In genomic region chr6:94966962-94967361, GRCm38 (mm10) we compare ENCODE assay signal across 8 mouse cellular contexts.
A peak's percentile ranks its signal among the peaks of the same experiment; 100 is the strongest.
DNase-seq lines count a peak whose midpoint lies in the region; ATAC-seq and TF ChIP-seq lines count a peak whose summit lies in the region.

No protein-coding gene starts in this region.

- H3K36me3 ChIP-seq in forebrain, embryonic 11.5 days (ENCODE audit: control insufficient read depth, insufficient read depth, low read length): no peaks in the 10 kb centered on the region
- no peaks in the 10 kb centered on the region for H3K36me3 ChIP-seq in forebrain, embryonic 13.5 days (ENCODE audit: poor library complexity, severe bottlenecking)
- no peaks in the 10 kb centered on the region for H3K36me3 ChIP-seq in embryonic facial prominence, embryonic 10.5 days (replicated peaks)
- no peaks in the 10 kb centered on the region for H3K36me3 ChIP-seq in limb, embryonic 13.5 days

- DNase-seq in forebrain, embryonic 11.5 days (ENCODE audit: low spot score): peak; percentile 51
- peak; percentile 7 for DNase-seq in lung, adult 2 months
- no peak for DNase-seq in lung, postnatal 14 days
- DNase-seq in embryonic facial prominence, embryonic 10.5 days (ENCODE audit: low spot score): peak; percentile 18
- DNase-seq in spleen, postnatal 4 days (ENCODE audit: low spot score in 2 of 2): no peak
- no peak for DNase-seq in urinary bladder, postnatal 25 days (ENCODE audit: low spot score)

- no peak for ATAC-seq in forebrain, embryonic 11.5 days (replicated peaks; ENCODE audit: low FRiP score)
- no peak for ATAC-seq in forebrain, embryonic 13.5 days
- ATAC-seq in limb, embryonic 13.5 days (ENCODE audit: low FRiP score, low read depth): peak; percentile 11; the same call in 1 of the 2 replicates

- WGBS in forebrain, embryonic 11.5 days: 8% methylated on average over 3 of the region's 3 CpGs
- 3% methylated on average over 3 of the region's 3 CpGs for WGBS in forebrain, embryonic 13.5 days
- 3% methylated on average over 3 of the region's 3 CpGs for WGBS in lung, adult 2 months
- WGBS in embryonic facial prominence, embryonic 10.5 days: 16% methylated on average over 3 of the region's 3 CpGs
- 7% methylated on average over 3 of the region's 3 CpGs for WGBS in limb, embryonic 13.5 days

- H3K4me1 ChIP-seq in forebrain, embryonic 11.5 days (replicated peaks; ENCODE audit: control insufficient read depth, insufficient read depth, low read length): no peaks in the 10 kb centered on the region
- no peaks in the 10 kb centered on the region for H3K4me1 ChIP-seq in forebrain, embryonic 13.5 days
- no peaks in the 10 kb centered on the region for H3K4me1 ChIP-seq in lung, adult 2 months (ENCODE audit: control insufficient read depth, insufficient read depth, low read length)
- peaks cover 29% of the 10 kb centered on the region for H3K4me1 ChIP-seq in embryonic facial prominence, embryonic 10.5 days
- peaks cover 22% of the 10 kb centered on the region for H3K4me1 ChIP-seq in limb, embryonic 13.5 days

- H3K4me3 ChIP-seq in forebrain, embryonic 11.5 days (ENCODE audit: low read depth, low read length): no peak overlapping the region
- H3K4me3 ChIP-seq in forebrain, embryonic 13.5 days: no peak overlapping the region
- no peak overlapping the region for H3K4me3 ChIP-seq in lung, adult 2 months (replicated peaks; ENCODE audit: extremely low read depth, low read depth, low read length)
- no peak overlapping the region for H3K4me3 ChIP-seq in embryonic facial prominence, embryonic 10.5 days
- H3K4me3 ChIP-seq in limb, embryonic 13.5 days: no peak overlapping the region

- no peak overlapping the region for H3K9ac ChIP-seq in forebrain, embryonic 11.5 days (ENCODE audit: low read length)
- H3K9ac ChIP-seq in forebrain, embryonic 13.5 days: no peak overlapping the region
- no peak overlapping the region for H3K9ac ChIP-seq in limb, embryonic 13.5 days

- no peak for TF ChIP-seq CTCF in lung, adult 2 months (IDR thresholded peaks at IDR 0.05; ENCODE audit: insufficient read depth, low read length)

- no peak overlapping the region for H3K27ac ChIP-seq in forebrain, embryonic 11.5 days (ENCODE audit: low read depth, low read length)
- H3K27ac ChIP-seq in forebrain, embryonic 13.5 days: no peak overlapping the region
- H3K27ac ChIP-seq in embryonic facial prominence, embryonic 10.5 days (replicated peaks): peak overlapping the region; percentile 54; the same call in 1 of the 2 replicates
- no peak overlapping the region for H3K27ac ChIP-seq in limb, embryonic 13.5 days

- no peaks in the 10 kb centered on the region for H3K9me3 ChIP-seq in forebrain, embryonic 11.5 days (ENCODE audit: control insufficient read depth, low read length)
- no peaks in the 10 kb centered on the region for H3K9me3 ChIP-seq in forebrain, embryonic 13.5 days (replicated peaks)
- H3K9me3 ChIP-seq in embryonic facial prominence, embryonic 10.5 days: no peaks in the 10 kb centered on the region
- no peaks in the 10 kb centered on the region for H3K9me3 ChIP-seq in limb, embryonic 13.5 days

- H3K27me3 ChIP-seq in forebrain, embryonic 11.5 days (ENCODE audit: control insufficient read depth, insufficient read depth, low read length): no peaks in the 10 kb centered on the region
- H3K27me3 ChIP-seq in forebrain, embryonic 13.5 days: no peaks in the 10 kb centered on the region
- H3K27me3 ChIP-seq in embryonic facial prominence, embryonic 10.5 days (replicated peaks; ENCODE audit: low read depth, poor library complexity, severe bottlenecking): no peaks in the 10 kb centered on the region; the same call in 1 of the 2 replicates
- H3K27me3 ChIP-seq in limb, embryonic 13.5 days: no peaks in the 10 kb centered on the region; the same call in 1 of the 2 replicates

- TF ChIP-seq POLR2A in lung, adult 2 months (IDR thresholded peaks at IDR 0.05; ENCODE audit: borderline replicate concordance, extremely low read depth, low read depth, low read length): no peak

- H3K4me2 ChIP-seq in forebrain, embryonic 11.5 days (ENCODE audit: low read depth, low read length, severe bottlenecking): no peak overlapping the region
- H3K4me2 ChIP-seq in forebrain, embryonic 13.5 days: no peak overlapping the region
- H3K4me2 ChIP-seq in limb, embryonic 13.5 days (replicated peaks): no peak overlapping the region; the same call in 1 of the 2 replicates

Comparison
In these comparisons a context has a peak if more than half of its experiments do, and no peak if none do; other contexts are left out.
1. DNase-seq: peak in forebrain, embryonic 11.5 days (single experiment), lung, adult 2 months (single experiment) and embryonic facial prominence, embryonic 10.5 days (single experiment); none in lung, postnatal 14 days (single experiment), spleen, postnatal 4 days (0 of 2) and urinary bladder, postnatal 25 days (single experiment).